Mouse (Mus musculus): ENCODE data around the gene Olfr147. TPM values are rescaled to one million over a fixed set of nuclear protein-coding genes. Genes with fewer than 3 reads are reported as not detected.

Olfr147 gene
- polyA plus RNA-seq, 1 experiment from 2014 or later: not detected

Other genes starting within 250 kb of the Olfr147 start
- gene Olfr891, start 220.9 kb upstream of the Olfr147 start, polyA plus RNA-seq (2014; fragmentation: Nextera tagmentation; extraction: Ambion mirVana): not detected in 2 replicates
- gene Olfr893, start 193.3 kb upstream of the Olfr147 start, polyA plus RNA-seq (2014; fragmentation: Nextera tagmentation; extraction: Ambion mirVana): not detected in 2 replicates
- gene Olfr894, start 183.6 kb upstream of the Olfr147 start, polyA plus RNA-seq (2014; fragmentation: Nextera tagmentation; extraction: Ambion mirVana): not detected in 2 replicates
- not detected in 2 replicates for gene Olfr143, start 148.9 kb upstream of the Olfr147 start, polyA plus RNA-seq (2014; fragmentation: Nextera tagmentation; extraction: Ambion mirVana)
- not detected in 2 replicates for gene Olfr895, start 133.8 kb upstream of the Olfr147 start, polyA plus RNA-seq (2014; fragmentation: Nextera tagmentation; extraction: Ambion mirVana)
- not detected in 2 replicates for gene Olfr896-ps1, start 110.6 kb upstream of the Olfr147 start, polyA plus RNA-seq (2014; fragmentation: Nextera tagmentation; extraction: Ambion mirVana)
- not detected in 2 replicates for gene Olfr25, start 72.6 kb upstream of the Olfr147 start, polyA plus RNA-seq (2014; fragmentation: Nextera tagmentation; extraction: Ambion mirVana)
- not detected in 2 replicates for gene Olfr898, start 53.3 kb upstream of the Olfr147 start, polyA plus RNA-seq (2014; fragmentation: Nextera tagmentation; extraction: Ambion mirVana)
- gene Olfr250, start 34.8 kb upstream of the Olfr147 start, polyA plus RNA-seq (2014; fragmentation: Nextera tagmentation; extraction: Ambion mirVana): not detected in 2 replicates
- gene Olfr251, start 24.6 kb upstream of the Olfr147 start, polyA plus RNA-seq (2014; fragmentation: Nextera tagmentation; extraction: Ambion mirVana): not detected in 2 replicates
- not detected in 2 replicates for gene Olfr901, start 27.8 kb downstream of the Olfr147 start, polyA plus RNA-seq (2014; fragmentation: Nextera tagmentation; extraction: Ambion mirVana)
- gene Olfr902, start 46.0 kb downstream of the Olfr147 start, polyA plus RNA-seq (2014; fragmentation: Nextera tagmentation; extraction: Ambion mirVana): not detected in 2 replicates
- gene Olfr904, start 61.4 kb downstream of the Olfr147 start, polyA plus RNA-seq (2014; fragmentation: Nextera tagmentation; extraction: Ambion mirVana): not detected in 2 replicates
- not detected in 2 replicates for gene Olfr905, start 69.4 kb downstream of the Olfr147 start, polyA plus RNA-seq (2014; fragmentation: Nextera tagmentation; extraction: Ambion mirVana)
- gene Olfr906, start 85.4 kb downstream of the Olfr147 start, polyA plus RNA-seq (2014; fragmentation: Nextera tagmentation; extraction: Ambion mirVana): not detected in 2 replicates
- not detected in 2 replicates for gene Olfr907, start 94.1 kb downstream of the Olfr147 start, polyA plus RNA-seq (2014; fragmentation: Nextera tagmentation; extraction: Ambion mirVana)
- gene Olfr911-ps1, start 119.9 kb downstream of the Olfr147 start, polyA plus RNA-seq (2014; fragmentation: Nextera tagmentation; extraction: Ambion mirVana): not detected in 2 replicates
- gene Olfr910, start 136.2 kb downstream of the Olfr147 start, polyA plus RNA-seq (2014; fragmentation: Nextera tagmentation; extraction: Ambion mirVana): not detected in 2 replicates
- not detected in 2 replicates for gene Olfr912, start 178.5 kb downstream of the Olfr147 start, polyA plus RNA-seq (2014; fragmentation: Nextera tagmentation; extraction: Ambion mirVana)
- not detected in 2 replicates for gene Olfr913, start 191.1 kb downstream of the Olfr147 start, polyA plus RNA-seq (2014; fragmentation: Nextera tagmentation; extraction: Ambion mirVana)
- not detected in 2 replicates for gene Olfr914, start 203.4 kb downstream of the Olfr147 start, polyA plus RNA-seq (2014; fragmentation: Nextera tagmentation; extraction: Ambion mirVana)